Mouse (Mus musculus) layer of hippocampus, postnatal 10 days (tissue): ENCODE results near the gene Krtcap2. TPM values are rescaled to one million over a fixed set of nuclear protein-coding genes. Genes with fewer than 3 reads are reported as not detected.

Experiments used
- DNase-seq, 2 experiments: peaks; one replicate each; pipeline ENCODE4 v3.0.0; 2021; ENCODE audit warnings: low spot score in 2 of 2
- total RNA-seq, 2 experiments: library from RNA; stranded (reverse); gene quantifications; 2 replicates each; pipeline ENCODE4 v1.2.3; 2021

The Krtcap2 gene
- total RNA-seq, 2 experiments from 2014 or later, result 72.8 to 95.1 TPM

DNA sequence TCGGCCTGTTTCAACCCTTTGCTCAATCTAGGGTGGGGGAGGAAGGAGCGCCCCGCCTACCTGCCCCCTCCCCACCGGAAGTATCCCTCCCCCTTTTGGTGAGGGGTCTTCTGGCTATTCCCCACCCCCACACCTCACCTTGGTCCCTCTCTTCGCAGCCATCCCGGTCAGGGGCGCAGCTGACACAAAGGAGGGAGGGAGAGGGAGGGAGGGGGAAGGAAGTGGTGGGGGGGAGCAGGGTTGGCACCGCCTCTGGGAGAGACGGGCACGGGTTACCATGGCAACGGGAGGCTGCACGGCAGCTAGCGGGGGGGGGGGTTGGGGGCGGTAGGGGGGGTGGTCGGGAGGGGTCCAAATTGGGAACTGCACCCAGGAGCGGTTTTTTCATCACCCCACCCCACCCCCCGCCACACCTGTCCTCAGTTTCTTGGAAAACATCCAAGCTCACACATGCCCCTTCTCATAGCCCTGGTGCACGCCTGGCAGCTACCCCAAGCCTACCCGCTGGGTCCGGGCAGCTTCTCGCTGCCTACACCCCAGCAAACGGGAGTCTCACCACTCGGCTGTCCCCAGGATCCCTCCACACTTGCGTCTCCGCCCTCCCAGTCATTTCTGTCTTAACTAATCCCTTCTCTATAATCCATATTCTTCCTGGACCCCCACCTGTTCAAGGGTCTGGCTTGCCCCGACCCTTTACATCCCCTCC is 631 bp upstream of the Krtcap2 start:
- DNase-seq, result peak; percentile 74 to 81

DNA sequence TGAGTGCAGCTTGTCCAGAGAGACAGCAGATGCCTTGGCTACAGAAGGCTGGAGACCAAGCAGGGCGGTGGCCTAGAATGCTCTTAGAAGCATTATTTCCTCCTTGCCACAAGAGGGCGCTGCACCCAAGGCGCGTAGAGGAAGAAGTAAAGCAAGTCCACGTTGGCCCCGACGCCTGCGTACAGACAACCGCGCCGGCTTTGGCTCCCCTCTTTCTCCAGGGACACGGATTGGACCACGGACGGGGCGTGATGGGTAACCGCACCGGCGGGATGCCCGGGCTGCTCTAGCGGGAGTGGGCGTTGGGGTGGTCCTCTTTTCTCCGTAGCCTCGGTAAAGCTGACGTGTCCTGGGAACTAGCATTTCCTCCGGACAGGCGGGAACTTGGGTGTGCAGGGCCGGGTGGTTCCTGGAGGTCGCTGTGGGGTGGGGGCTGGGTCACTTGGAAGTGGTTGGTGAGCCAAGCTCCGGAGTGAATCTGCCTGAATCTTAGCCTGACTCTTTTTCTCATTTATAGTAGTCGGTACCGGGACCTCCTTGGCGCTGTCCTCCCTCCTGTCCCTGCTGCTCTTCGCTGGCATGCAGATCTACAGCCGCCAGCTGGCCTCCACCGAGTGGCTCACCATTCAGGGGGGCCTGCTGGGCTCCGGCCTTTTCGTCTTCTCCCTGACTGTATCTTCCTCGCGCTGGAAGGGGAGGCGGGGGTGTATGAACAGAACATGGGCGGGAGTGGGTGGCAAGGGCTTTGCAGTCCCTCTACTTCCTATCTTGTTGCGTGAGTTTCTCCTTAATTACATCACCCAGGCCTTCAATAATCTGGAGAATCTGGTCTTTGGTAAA is 715 bp downstream of the Krtcap2 start, which contains the start of gene Trim46:
Gene Trim46 (minus strand): TSS at position 49 of the 840 bp plus-strand sequence.
- DNase-seq, result peak; percentile 86 to 92

DNA sequence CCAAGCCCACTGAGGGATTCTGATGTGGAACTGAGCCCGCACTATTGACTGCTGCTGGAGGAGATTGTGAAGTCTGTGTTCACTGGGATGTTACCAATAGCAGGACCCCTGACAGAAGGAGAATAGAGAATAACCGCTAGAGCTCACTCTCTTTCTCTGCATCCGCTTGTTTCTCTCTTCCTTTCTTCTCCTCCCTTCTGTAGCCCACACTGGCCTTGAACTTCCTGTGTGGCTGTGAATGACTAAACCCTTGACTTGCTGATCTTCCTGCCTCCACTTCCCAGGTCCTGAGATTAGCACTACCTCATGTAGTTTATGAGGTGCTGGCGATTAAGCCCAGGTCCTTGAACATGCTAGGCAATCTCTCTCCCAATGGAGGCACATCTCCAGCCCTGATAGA is 1.7 kb downstream of the Krtcap2 start:
- DNase-seq, result no peak

DNA sequence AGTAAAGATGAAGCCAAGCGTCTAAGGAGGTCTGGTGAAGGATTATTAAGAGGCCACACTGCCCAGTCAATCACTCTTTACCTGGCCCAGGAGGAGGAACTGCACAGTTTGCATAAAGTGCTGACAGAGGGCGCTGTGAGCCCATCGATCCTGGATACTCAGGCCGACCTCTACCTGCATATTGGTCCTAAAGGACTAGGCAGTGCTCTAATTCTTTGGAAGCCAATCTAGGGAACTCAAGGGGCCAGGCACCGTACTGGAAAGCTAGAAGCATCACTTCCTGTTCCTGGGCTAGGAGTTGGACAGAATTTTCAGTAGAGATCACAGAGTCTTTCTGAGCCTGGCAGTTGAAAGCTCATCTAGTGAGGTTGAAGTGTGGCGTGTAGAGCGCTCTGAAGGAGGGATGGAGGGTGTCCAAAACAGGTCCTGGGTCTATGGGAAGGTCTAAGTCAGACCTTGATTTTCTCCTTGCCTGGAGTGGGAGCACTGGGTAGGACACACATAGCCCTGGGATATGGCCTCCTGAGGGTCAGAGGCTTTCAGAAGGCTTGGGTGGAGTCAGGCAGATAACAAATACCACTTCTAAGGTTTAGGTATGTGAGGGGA is 4.8 kb downstream of the Krtcap2 start:
- peak in 1 of 2 experiments; percentile 68 for DNase-seq

DNA sequence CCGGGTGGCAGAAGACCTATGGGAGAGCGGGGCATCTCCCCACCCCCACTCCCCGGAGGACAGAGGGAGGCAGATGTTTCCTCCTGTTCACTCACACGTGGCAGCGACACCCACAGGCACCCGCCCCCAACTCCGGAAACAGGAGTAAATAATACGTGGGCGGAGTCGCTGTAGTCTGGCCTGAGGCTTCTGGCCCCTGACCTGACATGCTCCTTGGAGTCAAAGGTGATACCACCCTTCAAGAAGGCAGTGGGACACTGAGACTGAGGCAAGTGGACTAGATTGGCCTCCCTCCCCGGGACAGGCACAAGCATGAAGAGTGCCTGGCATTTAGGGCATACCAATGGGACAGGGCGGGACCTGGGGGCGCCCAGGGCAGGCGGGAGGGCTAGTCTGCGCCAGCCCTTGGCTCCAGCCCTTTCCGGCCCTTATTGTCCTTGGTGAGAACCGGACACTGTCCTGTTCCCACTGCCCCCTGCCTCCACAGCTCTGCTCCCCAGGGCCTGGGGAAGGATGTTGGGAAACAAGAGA is 5.7 kb downstream of the Krtcap2 start:
- DNase-seq, result no peak

- DNase-seq, result no peak
Observed at GRCm38 (mm10) chr3:89254994-89255393, 9.2 kb downstream of the Krtcap2 start.

- DNase-seq, result no peak
Observed at GRCm38 (mm10) chr3:89256177-89256576, 10.4 kb downstream of the Krtcap2 start.

GRCm38 (mm10) chr3:89259076-89259475 is 13.3 kb downstream of the Krtcap2 start, which contains the start of gene Dpm3:
Gene Dpm3 (plus strand): TSS chr3:89259358.
- no peak for DNase-seq

GRCm38 (mm10) chr3:89260211-89260610 is 14.4 kb downstream of the Krtcap2 start:
- no peak for DNase-seq

GRCm38 (mm10) chr3:89262417-89262816 is 16.7 kb downstream of the Krtcap2 start:
- no peak for DNase-seq

- DNase-seq, result peak; percentile 73 to 81
Observed at GRCm38 (mm10) chr3:89266439-89266893, 20.7 kb downstream of the Krtcap2 start.

DNA sequence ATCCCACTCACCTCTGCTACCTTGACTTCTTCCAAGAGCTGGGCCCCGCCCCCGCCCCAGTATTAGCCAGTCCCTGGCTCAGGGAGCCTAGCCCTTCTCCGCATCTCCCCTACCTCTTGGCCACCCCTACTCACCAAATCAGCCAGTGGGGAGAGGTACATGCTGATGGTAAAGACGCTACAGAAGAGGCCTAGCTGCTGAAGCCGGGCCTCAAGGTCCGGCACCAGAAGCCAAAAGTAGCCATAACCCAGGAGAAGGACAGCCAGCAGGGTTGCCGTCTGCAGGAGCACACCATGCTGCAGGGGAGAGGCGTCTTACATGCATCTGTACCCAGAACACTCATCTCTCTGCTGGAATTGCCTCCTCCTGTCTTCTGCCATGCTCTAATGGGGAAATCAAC is 23.1 kb downstream of the Krtcap2 start:
- no peak for DNase-seq

DNA sequence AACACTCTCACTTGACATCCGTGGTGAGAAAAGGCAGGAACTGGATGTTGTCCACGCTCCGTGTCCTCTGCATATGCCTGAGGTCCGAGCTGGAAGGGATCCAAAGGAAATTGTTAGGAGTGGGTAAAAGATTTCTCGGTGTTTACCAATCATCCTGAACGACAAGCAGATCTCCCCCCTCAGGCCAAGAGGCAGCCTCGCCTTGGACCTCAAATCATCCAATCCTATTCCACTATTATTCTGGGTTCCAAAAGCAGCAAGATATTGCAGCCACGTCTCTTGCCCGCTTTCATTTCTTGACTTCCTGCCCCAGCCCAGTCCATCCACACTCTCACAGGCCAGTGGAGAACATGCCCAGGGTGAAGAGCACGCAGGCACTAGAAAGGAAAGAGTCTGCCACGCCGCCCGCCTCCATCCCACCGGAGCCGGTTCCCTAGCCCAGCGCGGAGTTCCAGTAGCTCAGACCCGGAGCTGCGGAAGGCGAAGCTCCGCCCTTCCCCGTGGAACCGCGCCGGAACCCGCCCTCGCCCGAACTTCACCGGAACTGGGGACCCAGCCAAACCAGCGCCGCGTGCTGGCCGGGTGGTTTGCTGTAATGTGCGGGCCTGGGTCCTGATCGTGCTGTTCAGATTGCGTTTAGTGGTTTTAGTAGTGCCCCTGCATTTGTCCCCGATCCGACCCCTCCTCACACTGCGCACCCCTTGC is 24.4 kb downstream of the Krtcap2 start, which contains the start of gene Slc50a1:
Gene Slc50a1 (minus strand): TSS at position 520 of the 705 bp plus-strand sequence.
- DNase-seq, result peak; percentile 87 to 94

DNA sequence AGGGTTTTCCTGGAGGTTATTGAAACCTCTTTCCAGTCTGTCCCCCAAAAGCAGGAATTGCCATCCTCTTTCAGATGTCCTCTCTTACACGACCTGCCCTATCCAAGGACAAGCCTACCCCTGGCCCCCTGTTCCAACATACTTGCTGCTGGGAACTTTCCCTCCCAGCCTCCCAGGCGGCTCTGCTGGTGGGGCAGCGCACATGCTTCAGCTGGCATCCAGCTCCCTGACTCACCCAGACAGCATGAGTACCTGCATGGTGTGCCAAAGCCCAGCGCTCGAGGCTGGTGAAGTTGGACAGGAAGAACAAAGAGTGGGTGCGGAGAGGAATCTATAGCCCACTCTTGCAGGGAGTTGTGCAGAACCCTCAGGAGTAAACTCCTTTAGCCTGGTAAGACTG is 25.1 kb downstream of the Krtcap2 start:
- DNase-seq, result peak; percentile 55 to 59

DNA sequence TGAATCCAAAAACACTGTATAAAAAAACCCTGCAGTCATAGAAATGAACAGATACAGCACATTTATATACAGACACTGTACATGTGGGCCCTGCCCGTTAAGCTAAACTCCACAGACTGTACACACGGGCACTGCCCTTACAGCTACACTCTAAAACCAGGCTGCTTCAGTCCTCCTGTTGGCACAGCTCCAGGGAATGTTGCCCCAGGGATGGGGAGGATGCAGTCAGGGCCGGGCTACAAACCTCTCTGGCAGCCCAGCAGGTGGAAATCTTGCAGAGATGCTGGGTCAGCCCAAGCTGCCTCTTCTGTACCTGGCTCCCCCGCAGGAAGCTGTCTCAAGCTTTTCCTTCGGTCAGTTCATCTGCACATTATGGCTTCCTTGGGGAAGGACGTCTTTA is 26.0 kb downstream of the Krtcap2 start:
- DNase-seq, result no peak

DNA sequence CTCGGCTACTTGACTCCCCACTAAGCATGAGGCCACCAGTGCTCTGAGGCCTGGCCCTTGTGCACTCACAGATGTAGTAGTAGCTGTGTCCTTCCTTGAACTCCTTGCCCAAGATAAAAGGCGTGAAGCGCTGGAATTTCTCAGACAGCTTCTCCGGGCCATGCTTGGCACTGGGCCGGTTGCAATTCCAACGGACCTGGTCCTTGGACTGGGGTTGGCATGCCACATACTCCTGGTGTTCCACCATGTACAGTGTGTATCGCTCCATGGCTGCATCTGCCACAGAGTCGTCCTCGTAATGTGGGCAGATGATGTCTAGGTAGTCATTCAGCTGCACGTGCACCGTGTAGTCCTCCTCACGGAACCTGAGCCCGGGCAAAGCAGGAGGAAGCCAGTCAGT is 30.3 kb downstream of the Krtcap2 start:
- DNase-seq, result no peak

DNA sequence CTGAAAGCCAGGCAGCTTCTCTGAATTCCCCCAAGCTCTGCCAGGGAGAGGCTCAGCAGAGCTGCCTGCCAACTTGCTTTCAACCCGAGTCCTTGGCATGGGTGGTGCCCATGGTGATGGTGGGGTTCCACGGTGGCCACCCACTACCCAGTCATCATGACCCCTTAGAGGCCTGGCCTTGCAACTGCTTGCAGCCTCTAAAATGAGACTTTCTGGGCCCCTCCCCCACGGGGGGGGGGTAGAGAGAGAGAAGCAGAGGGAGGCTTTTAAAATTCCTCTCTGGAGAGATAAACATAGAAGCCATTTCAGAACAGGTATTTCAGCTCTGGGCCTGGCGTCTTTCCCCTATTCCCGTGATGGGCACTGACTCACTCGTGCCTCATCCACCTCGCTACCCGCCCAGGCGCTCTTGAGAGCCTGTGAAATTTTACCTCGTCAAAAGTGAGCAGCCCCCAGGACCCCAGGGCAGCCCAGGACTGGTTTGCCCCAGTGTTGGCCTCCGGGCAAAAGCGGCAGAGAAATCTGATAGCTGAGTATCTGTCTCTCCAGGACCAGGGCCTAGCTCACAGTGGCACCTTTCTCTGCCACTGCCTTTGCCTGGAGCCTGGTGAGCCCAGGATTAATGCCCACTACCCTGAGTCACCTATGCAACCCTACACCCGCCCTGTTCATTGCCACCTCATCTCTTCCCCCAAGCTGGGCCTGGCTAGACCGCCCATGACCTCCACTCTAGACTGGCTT is 31.7 kb downstream of the Krtcap2 start:
- DNase-seq, result peak in 1 of 2 experiments; percentile 40

- no peak for DNase-seq
Observed at GRCm38 (mm10) chr3:89278107-89278506, 32.3 kb downstream of the Krtcap2 start.

DNA sequence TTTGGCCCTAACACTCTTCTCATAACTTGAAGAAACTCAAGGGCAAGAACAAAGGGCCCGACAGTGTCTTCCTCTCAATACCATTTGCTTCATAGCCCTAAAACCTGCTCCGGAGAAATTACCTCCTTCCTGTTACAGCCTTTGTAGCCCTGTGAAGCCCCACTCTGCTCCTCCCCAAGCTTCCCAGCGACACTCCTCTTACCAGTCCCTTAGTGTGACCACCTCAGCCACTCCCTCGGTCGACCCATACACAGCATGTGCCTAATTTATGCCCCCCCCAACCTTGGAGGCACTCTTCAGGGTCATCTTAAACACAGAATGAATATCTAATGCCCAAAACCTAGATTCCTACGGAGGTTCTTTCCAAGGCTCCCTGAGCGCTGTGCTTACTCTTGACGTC is 32.9 kb downstream of the Krtcap2 start:
- DNase-seq, result no peak
